Mouse (Mus musculus) kidney, adult 11 months (tissue): ENCODE results near the gene Gm4491.
"Not testable (repeated sequence)": the region's sequence is repeated elsewhere in the genome, so short reads cannot be mapped to it uniquely, and the experiment has no call there.

Source experiments
- DNase-seq: peaks from one replicate; pipeline ENCODE4 v3.0.0; 2022

Gm4491 gene

GRCm38 (mm10) chr14:57075537-57075936 lies 40.1 kb downstream of the Gm4491 start:
- no peak for DNase-seq

GRCm38 (mm10) chr14:57069906-57070305 lies 45.8 kb downstream of the Gm4491 start:
- not testable (repeated sequence) for DNase-seq

GRCm38 (mm10) chr14:57066053-57066452 lies 49.6 kb downstream of the Gm4491 start:
- DNase-seq: no peak
